Mouse (Mus musculus) megakaryocyte progenitor cell, adult 5-6 weeks (primary cell): ENCODE measurements at regions not wholly inside any gene's neighbourhood (a gene's known extent, or its start where the extent isn't known, plus 50 kb on each side); places are given as distances from the start of the nearest gene placed in this dataset.

Experiments used
- ATAC-seq: replicated peaks from 2 replicates; pipeline ENCODE4 v1.8.0; 2016; ENCODE audit warnings: mild to moderate bottlenecking, moderate TSS enrichment, inconsistent platforms; ENCODE audit not compliant: poor library complexity

- no peak for ATAC-seq
Observed at GRCm38 (mm10) chr8:41648276-41648675, 231.4 kb upstream of the Frg1 start.

- no peak for ATAC-seq
Observed at GRCm38 (mm10) chr8:41644626-41645025, 227.8 kb upstream of the Frg1 start.

GRCm38 (mm10) chr8:41623841-41624240 is 207.0 kb upstream of the Frg1 start:
- no peak for ATAC-seq

DNA sequence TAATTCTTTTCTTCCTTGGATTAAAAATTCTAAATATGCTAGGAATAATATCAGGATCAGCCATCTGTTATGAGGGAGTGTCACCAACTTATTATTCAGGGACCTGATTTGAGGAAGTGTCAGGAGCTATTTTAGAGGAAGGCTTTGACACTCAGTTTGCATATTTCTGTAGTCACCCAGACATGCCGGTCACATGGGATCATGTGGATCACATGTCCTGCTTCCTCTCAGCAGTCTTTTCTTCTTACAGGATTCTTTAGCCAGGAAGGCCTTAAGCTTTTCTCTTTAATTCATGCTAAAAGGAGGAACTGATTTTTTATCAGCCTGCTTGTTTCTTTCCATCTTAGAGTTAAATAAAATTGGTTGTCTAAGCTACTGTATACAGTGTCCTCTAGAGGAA is 183.4 kb upstream of the Frg1 start:
- no peak for ATAC-seq

DNA sequence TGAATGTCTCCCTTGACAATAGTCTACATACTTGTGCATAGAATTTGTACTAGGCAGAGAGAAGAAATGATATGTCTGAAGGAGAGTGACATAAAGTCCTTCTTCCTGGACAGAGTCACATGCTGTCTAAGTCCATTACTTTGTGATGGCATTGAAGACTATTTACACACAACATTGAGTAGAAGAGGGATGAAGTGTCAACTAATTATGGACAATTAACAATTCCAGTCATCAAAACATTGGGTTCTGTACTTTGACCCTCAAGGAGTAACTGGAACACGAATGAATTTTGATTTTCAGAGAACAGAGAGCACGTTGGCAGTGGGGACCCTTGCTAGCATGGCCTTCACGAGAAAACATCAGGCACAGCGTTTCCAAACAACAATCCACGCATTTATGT is 177.6 kb upstream of the Frg1 start:
- ATAC-seq, result no peak

GRCm38 (mm10) chr8:41593666-41594042 is 176.8 kb upstream of the Frg1 start:
- no peak for ATAC-seq

DNA sequence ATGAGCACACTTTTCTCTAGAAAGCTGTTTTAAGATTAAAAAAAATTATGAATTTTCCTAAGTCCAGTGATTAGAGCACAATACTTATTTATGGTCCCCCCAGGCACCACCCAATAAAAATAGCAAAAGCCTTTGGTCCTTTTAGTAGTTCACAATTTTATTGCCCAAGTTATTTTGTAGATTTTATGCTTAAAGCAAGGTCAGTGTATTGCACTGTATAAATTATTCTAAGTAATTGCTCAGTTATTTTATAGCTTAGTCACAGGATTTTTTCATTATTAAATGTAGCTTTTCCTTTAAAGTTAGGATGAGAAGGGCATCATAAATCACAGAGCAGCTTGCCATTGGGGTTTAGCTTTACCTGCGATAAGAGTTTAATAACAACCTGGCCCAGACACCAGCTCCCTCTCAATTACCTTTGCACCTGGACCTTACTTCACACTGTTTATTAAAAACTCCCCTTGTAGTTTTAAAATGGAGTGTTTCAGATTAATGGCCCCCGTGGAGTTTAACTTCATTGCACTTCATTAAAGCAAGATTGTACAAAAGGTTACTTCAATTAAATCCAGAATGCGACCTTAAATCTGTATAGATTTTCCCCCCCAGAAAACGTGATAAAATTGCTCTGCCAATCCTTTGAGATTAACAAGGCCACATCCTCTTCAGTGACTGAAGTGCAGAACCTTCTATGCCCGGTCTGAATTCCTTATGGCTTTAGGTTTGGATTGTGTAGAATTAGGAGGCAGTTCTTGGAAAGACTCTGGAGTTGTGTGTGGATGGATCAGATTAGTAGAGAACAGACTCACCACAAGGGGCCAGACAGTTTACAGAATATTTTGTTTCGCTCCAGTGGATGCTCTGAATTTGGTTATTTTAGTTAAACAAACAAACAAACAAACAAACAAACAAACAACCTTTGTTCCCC is 176.1 kb upstream of the Frg1 start:
- no peak for ATAC-seq

- ATAC-seq, result no peak
Observed at GRCm38 (mm10) chr8:41592174-41592573, 175.3 kb upstream of the Frg1 start.

DNA sequence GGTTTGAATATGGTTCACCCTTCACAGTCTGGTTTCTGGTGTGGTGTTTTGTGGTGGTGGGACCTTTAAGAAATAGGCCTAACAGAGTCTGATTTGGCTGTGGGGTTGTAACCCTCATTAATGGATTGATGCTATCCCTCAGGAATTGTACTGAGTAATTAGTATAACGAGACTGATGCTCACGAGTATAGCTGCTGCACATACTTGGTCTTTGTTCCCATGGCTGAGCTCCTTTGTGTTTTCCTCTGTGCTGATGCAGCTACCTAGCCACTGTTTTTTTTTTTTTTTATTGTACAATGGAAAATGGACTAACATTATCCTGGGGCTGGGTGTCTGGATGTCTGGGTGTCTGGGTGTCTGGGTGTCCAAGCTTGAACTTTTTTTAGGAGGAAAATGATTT is 171.3 kb upstream of the Frg1 start:
- ATAC-seq, result no peak

DNA sequence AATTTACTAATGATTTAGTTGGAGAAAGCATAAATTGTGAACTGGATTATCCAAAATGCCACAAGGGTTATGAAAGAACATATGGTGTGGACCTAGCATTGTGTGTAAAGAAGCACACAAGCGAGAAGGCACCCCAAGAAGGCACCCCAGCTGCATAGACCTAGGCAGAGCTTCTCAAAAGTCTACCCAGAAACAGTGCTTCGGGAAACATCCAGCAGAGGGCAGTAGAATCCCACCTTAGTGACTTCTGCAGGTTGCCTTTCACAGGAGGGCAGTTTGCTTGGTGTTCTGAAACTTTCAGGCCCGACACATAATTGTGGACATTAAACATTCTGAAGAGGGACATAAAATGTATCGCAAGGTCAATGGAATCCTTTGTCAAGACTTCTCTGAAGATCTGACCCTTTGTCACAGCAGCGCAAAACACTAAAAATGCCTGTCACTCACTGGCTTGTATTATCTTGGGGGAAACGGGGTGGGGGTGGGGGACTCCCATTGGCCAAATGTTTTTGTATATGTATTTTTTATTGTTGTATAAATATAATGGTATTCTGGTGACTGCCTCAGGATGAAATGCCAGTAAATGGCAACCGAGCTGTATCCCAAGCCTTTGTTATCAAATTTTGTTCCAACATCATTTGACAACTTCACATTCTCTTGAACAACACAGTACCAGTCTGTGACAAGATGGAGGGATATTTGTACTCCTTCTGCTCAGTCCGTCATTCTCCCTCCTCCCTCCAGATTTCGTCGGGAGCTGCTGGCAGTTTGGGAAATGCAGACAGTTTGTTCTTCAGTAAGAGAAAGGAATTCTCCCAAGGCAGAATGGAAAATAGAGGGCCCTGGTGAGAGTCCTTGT is 156.4 kb upstream of the Frg1 start:
- ATAC-seq, result peak; percentile 86

GRCm38 (mm10) chr8:41570566-41570965 is 153.7 kb upstream of the Frg1 start:
- no peak for ATAC-seq

GRCm38 (mm10) chr8:41561995-41562394 is 145.1 kb upstream of the Frg1 start:
- no peak for ATAC-seq

DNA sequence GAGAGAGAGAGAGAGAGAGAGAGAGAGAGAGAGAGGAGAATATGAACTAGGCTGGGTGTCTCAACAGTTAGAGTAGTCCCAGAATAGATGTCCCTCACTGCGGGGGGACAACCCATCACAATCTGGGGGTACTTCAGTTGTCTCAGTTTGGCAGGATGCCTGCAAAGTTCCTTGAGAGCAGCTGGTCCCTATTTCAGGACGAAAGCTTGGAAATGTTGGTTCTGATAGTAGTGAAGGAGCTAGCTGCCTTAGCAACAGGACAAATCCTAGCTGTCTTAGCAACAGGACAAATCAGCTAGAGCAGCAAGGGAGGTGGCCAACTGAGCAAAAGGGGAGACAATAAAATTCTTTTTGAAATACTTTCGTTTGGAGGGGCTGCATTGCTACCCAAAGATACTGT is 139.9 kb upstream of the Frg1 start:
- ATAC-seq, result no peak

DNA sequence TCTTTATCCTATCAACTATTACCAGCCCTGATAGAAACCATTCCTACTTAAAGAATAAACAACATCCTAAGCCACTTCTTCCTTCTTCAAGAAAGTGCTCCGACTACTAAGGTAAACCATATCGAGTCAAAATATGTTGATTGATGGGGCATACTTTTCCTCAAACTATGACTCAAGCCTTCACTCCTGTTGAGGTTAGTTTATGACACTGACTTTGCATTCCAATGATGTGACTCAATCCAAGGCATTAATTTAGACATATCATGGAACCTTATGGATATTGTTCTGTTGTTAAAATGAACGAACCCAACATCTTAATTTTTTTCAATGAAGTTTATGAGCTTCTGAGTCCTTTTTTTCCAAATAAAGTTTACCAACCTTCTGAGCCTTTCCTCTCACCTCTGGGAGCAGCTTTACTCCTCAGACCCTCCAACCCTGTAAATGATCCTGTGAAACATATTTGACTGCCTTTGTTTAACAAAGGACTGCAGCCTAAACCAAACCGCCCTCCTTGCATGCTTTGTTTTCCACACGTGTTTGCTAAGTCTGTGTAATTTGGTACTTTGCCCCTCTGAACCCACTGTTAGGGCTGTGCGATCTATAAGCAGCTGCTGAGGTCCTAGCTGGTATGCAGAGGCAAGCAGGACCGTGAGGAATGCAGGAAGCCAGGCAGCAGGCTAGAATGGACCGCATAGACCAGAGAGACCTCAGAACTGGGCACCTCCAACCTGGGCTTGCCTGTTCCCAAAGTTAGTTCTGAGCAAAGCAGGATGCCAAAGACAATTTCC is 136.1 kb upstream of the Frg1 start:
- no peak for ATAC-seq

GRCm38 (mm10) chr8:41551925-41552414 is 135.1 kb upstream of the Frg1 start:
- ATAC-seq, result no peak

GRCm38 (mm10) chr8:41550095-41550420 is 133.2 kb upstream of the Frg1 start:
- ATAC-seq, result no peak

DNA sequence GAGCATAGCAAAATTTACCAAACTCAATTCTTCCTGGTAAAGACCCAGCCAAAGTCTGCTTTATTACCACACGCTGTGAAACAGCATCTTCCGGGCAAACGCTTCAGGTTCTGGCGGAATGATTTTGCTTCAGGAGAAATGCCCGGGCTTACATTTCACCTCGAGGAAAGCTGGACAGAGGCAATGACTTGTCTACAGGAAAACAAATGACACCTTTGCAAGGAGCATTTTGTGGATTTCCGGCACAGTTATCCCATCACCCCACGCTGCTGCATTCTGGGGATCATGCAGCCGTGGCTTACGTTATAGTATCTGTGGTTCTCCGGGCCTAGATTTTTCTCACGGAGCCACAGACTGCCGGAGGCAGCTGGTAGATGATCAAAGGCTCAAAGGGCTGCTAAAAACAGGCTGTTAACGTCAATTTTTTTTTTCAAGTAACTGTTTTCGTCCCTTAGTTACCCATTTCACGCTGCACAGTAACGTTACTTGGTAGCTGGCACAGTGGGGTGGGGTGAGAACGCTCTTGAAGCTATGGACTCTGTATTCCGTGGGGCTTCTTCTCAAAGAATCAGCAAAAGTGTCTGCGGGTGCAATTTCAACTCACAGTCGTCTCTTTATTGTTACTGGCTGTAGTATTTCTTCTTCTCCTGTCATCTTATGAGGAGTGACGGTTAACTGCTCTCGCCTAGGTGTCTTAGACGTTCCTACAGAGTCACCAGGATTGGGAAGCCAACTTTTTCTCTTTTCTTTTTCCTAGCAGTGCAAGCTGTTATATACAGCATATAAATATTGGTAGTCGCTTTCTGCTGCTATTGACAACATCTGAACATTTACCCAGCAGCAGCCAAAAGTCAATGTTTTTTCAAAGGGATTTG is 132.6 kb upstream of the Frg1 start:
- no peak for ATAC-seq

DNA sequence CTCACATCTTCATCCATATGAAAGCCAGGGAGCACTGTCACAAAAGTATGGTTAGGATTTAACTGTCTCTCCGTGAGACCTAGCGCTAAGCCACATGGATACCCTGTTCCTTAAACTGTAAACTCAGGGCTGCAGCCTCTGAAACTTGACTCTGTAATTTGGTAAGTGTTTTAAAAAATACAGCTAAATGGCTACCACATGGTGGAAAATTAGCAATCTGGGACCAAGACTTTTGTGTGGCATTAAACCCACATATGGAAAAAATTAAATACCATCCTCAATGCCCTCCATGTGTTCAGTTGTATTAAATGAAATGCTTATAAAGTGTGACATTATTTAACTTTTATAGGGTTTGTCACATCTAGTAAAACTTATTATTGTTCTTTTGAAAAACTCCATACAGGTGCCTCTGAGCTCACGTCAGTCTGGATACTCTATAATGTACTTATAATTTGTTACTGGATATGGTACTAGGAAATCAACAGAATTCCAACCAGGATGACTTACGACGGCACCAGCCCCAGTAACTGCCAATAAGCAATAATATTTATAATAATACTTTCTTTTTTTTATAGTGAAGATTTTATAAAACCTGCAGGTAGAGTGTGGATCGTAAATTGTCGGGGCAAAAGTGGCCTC is 131.0 kb upstream of the Frg1 start:
- ATAC-seq, result no peak

DNA sequence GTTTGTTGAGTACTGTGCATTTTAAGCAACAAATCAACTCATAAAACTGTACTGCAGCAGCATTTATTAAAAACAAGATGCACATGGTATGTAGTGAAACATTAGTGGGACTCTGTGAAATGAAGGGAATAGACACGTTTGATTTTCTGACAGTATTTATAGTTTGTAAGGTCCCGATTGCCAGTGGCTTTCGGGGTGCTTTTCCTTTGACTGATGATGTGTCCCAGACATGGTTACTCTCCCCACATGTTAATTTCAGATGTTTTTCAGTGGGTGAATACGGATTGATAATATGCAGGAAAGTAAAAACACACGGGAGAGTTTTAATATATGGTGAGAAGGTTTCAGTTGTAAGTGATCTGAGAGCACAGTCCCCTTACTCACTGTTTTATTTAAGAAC is 115.3 kb upstream of the Frg1 start:
- no peak for ATAC-seq

DNA sequence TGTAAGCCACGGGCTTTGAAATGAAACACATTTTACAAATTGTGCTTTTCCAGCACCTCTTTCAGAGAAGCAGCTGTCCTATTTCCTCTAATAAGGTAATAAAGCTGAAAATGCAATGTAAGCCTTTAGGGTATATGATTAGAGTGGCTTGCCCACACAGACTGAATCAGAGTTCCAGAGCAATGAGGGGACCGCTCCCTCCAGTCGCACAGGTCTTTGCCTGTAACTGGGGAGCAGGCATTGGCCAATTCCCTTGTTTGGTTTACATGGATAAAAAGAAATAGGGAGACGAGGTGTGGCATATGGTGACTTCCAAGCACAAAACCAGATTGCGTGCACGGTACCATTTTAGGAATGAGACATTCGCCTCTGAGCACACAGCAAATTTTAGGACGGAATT is 112.7 kb upstream of the Frg1 start:
- ATAC-seq, result no peak
